Mouse (Mus musculus): Measurements from ENCODE around the gene Gcdh. TPM values are rescaled to one million over a fixed set of nuclear protein-coding genes. Genes with fewer than 3 reads are reported as not detected.

Gcdh gene
- polyA plus RNA-seq, 1 experiment from 2014 or later, result 25.9 TPM

GRCm38 (mm10) chr8:84837912-84838470, 55.7 kb downstream of the Gcdh start:
- DNase-seq (no peak), ATAC-seq (ENCODE audit: low FRiP score, low TSS enrichment) (no peak)
- WGBS, result 83% methylated on average over 15 of the region's 15 CpGs
- Histone ChIP-seq H3K27ac (replicated peaks; ENCODE audit: low read depth, low read length) (no peak overlapping the region), H3K9me3 (ENCODE audit: control insufficient read depth, low read length) (no peaks in the 10 kb centered on the region), H3K4me1 (ENCODE audit: control insufficient read depth, insufficient read depth, low read length) (peaks cover 11% of the 10 kb centered on the region; the same call in 1 of the 2 replicates), H3K27me3 (ENCODE audit: control insufficient read depth, insufficient read depth, low read length) (no peaks in the 10 kb centered on the region), H3K36me3 (ENCODE audit: control insufficient read depth, insufficient read depth, low read length) (peaks cover 68% of the 10 kb centered on the region), H3K9ac (replicated peaks; ENCODE audit: low read length) (no peak overlapping the region), H3K4me2 (ENCODE audit: low read length) (no peak overlapping the region), H3K4me3 (replicated peaks; ENCODE audit: low read depth, low read length) (no peak overlapping the region)

GRCm38 (mm10) chr8:84837149-84837911, 56.4 kb downstream of the Gcdh start:
- no peak for ATAC-seq (ENCODE audit: low FRiP score, low TSS enrichment)
- H3K36me3 ChIP-seq (ENCODE audit: control insufficient read depth, insufficient read depth, low read length), result peaks cover 62% of the 10 kb centered on the region
- peaks cover 14% of the 10 kb centered on the region; the same call in 1 of the 2 replicates for H3K4me1 ChIP-seq (ENCODE audit: control insufficient read depth, insufficient read depth, low read length)

More at GRCm38 (mm10) chr8:84837149-84837911, 56.4 kb downstream of the Gcdh start:
- Histone ChIP-seq H3K9ac (replicated peaks; ENCODE audit: low read length) (no peak overlapping the region), H3K9me3 (ENCODE audit: control insufficient read depth, low read length) (no peaks in the 10 kb centered on the region), H3K4me3 (replicated peaks; ENCODE audit: low read depth, low read length) (no peak overlapping the region), H3K27me3 (ENCODE audit: control insufficient read depth, insufficient read depth, low read length) (no peaks in the 10 kb centered on the region), H3K27ac (replicated peaks; ENCODE audit: low read depth, low read length) (no peak overlapping the region), H3K4me2 (ENCODE audit: low read length) (no peak overlapping the region)
- 73% methylated on average over 8 of the region's 8 CpGs for WGBS
- no peak for DNase-seq

Small RNAs within 50 kb of the gene (microRNA-seq; reads per million reads assigned to microRNA genes)
- not detected for gene Gm24197
- gene Mir7069, result 3.8 reads per million, percentile 23 among the genes with 10 or more reads in this experiment

Other genes starting within 250 kb of the Gcdh start
- gene Ier2, start 231.1 kb downstream of the Gcdh start, polyA plus RNA-seq (2014; fragmentation: Nextera tagmentation; extraction: Ambion mirVana), result 15.5 and 16.0 TPM in 2 replicates
- gene Trmt1, start 207.6 kb downstream of the Gcdh start, polyA plus RNA-seq (2014; fragmentation: Nextera tagmentation; extraction: Ambion mirVana), result 56.9 and 59.6 TPM in 2 replicates
- gene Nacc1, start 206.1 kb downstream of the Gcdh start, polyA plus RNA-seq (2014; fragmentation: Nextera tagmentation; extraction: Ambion mirVana), result 19.1 and 20.2 TPM in 2 replicates
- gene Lyl1, start 192.5 kb downstream of the Gcdh start, polyA plus RNA-seq (2014; fragmentation: Nextera tagmentation; extraction: Ambion mirVana), result 1.5 and 3.8 TPM in 2 replicates
- gene G430095P16Rik, start 170.9 kb downstream of the Gcdh start, polyA plus RNA-seq (2014; fragmentation: Nextera tagmentation; extraction: Ambion mirVana), result 0.67 and 0.91 TPM in 2 replicates
- 45.9 and 49.8 TPM in 2 replicates for gene Nfix, start 93.6 kb downstream of the Gcdh start, polyA plus RNA-seq (2014; fragmentation: Nextera tagmentation; extraction: Ambion mirVana)
- gene Dand5, start 71.1 kb downstream of the Gcdh start, polyA plus RNA-seq (2014; fragmentation: Nextera tagmentation; extraction: Ambion mirVana), result 9.9 and 12.7 TPM in 2 replicates
- 32.7 and 35.8 TPM in 2 replicates for gene Gadd45gip1, start 62.4 kb downstream of the Gcdh start, polyA plus RNA-seq (2014; fragmentation: Nextera tagmentation; extraction: Ambion mirVana)
- 83.4 and 84.3 TPM in 2 replicates for gene Rad23a, start 53.3 kb downstream of the Gcdh start, polyA plus RNA-seq (2014; fragmentation: Nextera tagmentation; extraction: Ambion mirVana)
- gene Calr, start 47.0 kb downstream of the Gcdh start, polyA plus RNA-seq (2014; fragmentation: Nextera tagmentation; extraction: Ambion mirVana), result 434 and 525 TPM in 2 replicates
- gene Farsa, start 36.9 kb downstream of the Gcdh start, polyA plus RNA-seq (2014; fragmentation: Nextera tagmentation; extraction: Ambion mirVana), result 95.6 and 111 TPM in 2 replicates
- gene Syce2, start 21.8 kb downstream of the Gcdh start, polyA plus RNA-seq (2014; fragmentation: Nextera tagmentation; extraction: Ambion mirVana), result 17.4 and 27.4 TPM in 2 replicates
- 0.19 and 0.63 TPM in 2 replicates for gene Klf1, start 8.0 kb upstream of the Gcdh start, polyA plus RNA-seq (2014; fragmentation: Nextera tagmentation; extraction: Ambion mirVana)
- gene Dnase2a, start 14.6 kb upstream of the Gcdh start, polyA plus RNA-seq (2014; fragmentation: Nextera tagmentation; extraction: Ambion mirVana), result 4.0 and 5.4 TPM in 2 replicates
- gene Mast1, start 43.4 kb upstream of the Gcdh start, polyA plus RNA-seq (2014; fragmentation: Nextera tagmentation; extraction: Ambion mirVana), result 69.5 and 69.9 TPM in 2 replicates
- 0.99 and 1.4 TPM in 2 replicates for gene Rtbdn, start 53.1 kb upstream of the Gcdh start, polyA plus RNA-seq (2014; fragmentation: Nextera tagmentation; extraction: Ambion mirVana)
- not detected in 2 replicates for gene Gm49661, start 75.5 kb upstream of the Gcdh start, polyA plus RNA-seq (2014; fragmentation: Nextera tagmentation; extraction: Ambion mirVana)
- gene Prdx2, start 75.7 kb upstream of the Gcdh start, polyA plus RNA-seq (2014; fragmentation: Nextera tagmentation; extraction: Ambion mirVana), result 1,531 and 1,588 TPM in 2 replicates
- gene Rnaseh2a, start 75.8 kb upstream of the Gcdh start, polyA plus RNA-seq (2014; fragmentation: Nextera tagmentation; extraction: Ambion mirVana), result 51.7 and 54.4 TPM in 2 replicates
- gene Junb, start 84.8 kb upstream of the Gcdh start, polyA plus RNA-seq (2014; fragmentation: Nextera tagmentation; extraction: Ambion mirVana), result 4.3 and 5.7 TPM in 2 replicates
- gene Hook2, start 96.7 kb upstream of the Gcdh start, polyA plus RNA-seq (2014; fragmentation: Nextera tagmentation; extraction: Ambion mirVana), result 25.8 and 31.4 TPM in 2 replicates
- not detected in 2 replicates for gene Best2, start 120.6 kb upstream of the Gcdh start, polyA plus RNA-seq (2014; fragmentation: Nextera tagmentation; extraction: Ambion mirVana)
- 130 and 155 TPM in 2 replicates for gene Asna1, start 131.4 kb upstream of the Gcdh start, polyA plus RNA-seq (2014; fragmentation: Nextera tagmentation; extraction: Ambion mirVana)
- gene Trir, start 132.9 kb upstream of the Gcdh start, polyA plus RNA-seq (2014; fragmentation: Nextera tagmentation; extraction: Ambion mirVana), result 157 and 191 TPM in 2 replicates
- 32.0 and 41.0 TPM in 2 replicates for gene Tnpo2, start 143.0 kb upstream of the Gcdh start, polyA plus RNA-seq (2014; fragmentation: Nextera tagmentation; extraction: Ambion mirVana)
- 65.0 and 80.9 TPM in 2 replicates for gene Fbxw9, start 166.1 kb upstream of the Gcdh start, polyA plus RNA-seq (2014; fragmentation: Nextera tagmentation; extraction: Ambion mirVana)
- 1.7 TPM in 1 of 2 replicates, not detected in the other for gene Gm5741, start 174.1 kb upstream of the Gcdh start, polyA plus RNA-seq (2014; fragmentation: Nextera tagmentation; extraction: Ambion mirVana)
- 88.8 and 95.8 TPM in 2 replicates for gene Dhps, start 177.8 kb upstream of the Gcdh start, polyA plus RNA-seq (2014; fragmentation: Nextera tagmentation; extraction: Ambion mirVana)
- 141 and 154 TPM in 2 replicates for gene Wdr83os, start 186.8 kb upstream of the Gcdh start, polyA plus RNA-seq (2014; fragmentation: Nextera tagmentation; extraction: Ambion mirVana)
- 53.9 and 58.2 TPM in 2 replicates for gene Wdr83, start 187.4 kb upstream of the Gcdh start, polyA plus RNA-seq (2014; fragmentation: Nextera tagmentation; extraction: Ambion mirVana)
- 13.3 and 17.2 TPM in 2 replicates for gene Man2b1, start 189.3 kb upstream of the Gcdh start, polyA plus RNA-seq (2014; fragmentation: Nextera tagmentation; extraction: Ambion mirVana)
- gene Zfp791, start 229.2 kb upstream of the Gcdh start, polyA plus RNA-seq (2014; fragmentation: Nextera tagmentation; extraction: Ambion mirVana), result 3.0 and 4.0 TPM in 2 replicates